Mouse (Mus musculus): ENCODE results near the gene 2310057J18Rik. TPM values are rescaled to one million over a fixed set of nuclear protein-coding genes. Genes with fewer than 3 reads are reported as not detected.

The 2310057J18Rik gene
- polyA plus RNA-seq (2017; shearing (Covaris generic)), result not detected

DNA sequence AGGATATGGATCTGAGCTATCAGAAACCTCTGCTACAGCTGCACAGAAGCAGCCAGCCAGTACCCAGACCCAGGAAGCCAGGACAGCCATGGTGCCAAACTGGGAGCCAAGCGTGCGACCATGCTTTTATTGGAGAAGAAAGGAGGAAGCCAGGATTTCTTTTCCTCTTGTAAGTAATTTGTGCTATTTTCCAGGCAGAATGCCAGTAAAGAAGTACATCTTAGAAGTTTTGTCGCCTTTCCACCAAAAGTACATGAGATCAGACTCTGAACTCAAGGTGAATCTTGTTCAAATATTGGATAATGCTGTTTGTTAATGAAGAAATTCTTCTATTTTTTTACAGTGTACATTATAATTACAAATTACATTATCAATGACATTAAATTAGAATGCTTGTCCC lies at the start of gene 2310057J18Rik:
Gene 2310057J18Rik, minus strand, starts transcription at position 101 of the 400 bp plus-strand sequence.

Other genes starting within 250 kb of the 2310057J18Rik start
- gene Soga3, start 157.5 kb upstream of the 2310057J18Rik start, polyA plus RNA-seq (2017; shearing (Covaris generic)), result not detected
- not detected for gene Gm49353, start 212.7 kb upstream of the 2310057J18Rik start, polyA plus RNA-seq (2017; shearing (Covaris generic))
- not detected for gene 9330159F19Rik, start 225.3 kb upstream of the 2310057J18Rik start, polyA plus RNA-seq (2017; shearing (Covaris generic))

Data from inflammation-experienced regulatory T-cells, adult 16 weeks (primary cell).